Mouse (Mus musculus): ENCODE results near the gene Erbb2. TPM values are rescaled to one million over a fixed set of nuclear protein-coding genes. Genes with fewer than 3 reads are reported as not detected.
A peak's percentile ranks its signal among the peaks of the same experiment; 100 is the strongest.

Erbb2 gene
- polyA plus RNA-seq, 1 experiment from 2014 or later = 64.0 TPM

GRCm38 (mm10) chr11:98473916-98474479 is 61.7 kb downstream of the Erbb2 start:
- 42% methylated on average over 8 of the region's 8 CpGs for WGBS
- H3K27me3 ChIP-seq = no peaks in the 10 kb centered on the region
- H3K4me3 ChIP-seq (replicated peaks) = no peak overlapping the region
- no peak overlapping the region for H3K9ac ChIP-seq
- H3K27ac ChIP-seq (replicated peaks) = no peak overlapping the region
- H3K36me3 ChIP-seq = no peaks in the 10 kb centered on the region
- no peak overlapping the region for H3K4me2 ChIP-seq (replicated peaks)
- no peak for ATAC-seq (ENCODE audit: insufficient number of reproducible peaks, low FRiP score, low TSS enrichment, low read depth)
- H3K9me3 ChIP-seq (replicated peaks) = no peaks in the 10 kb centered on the region
- no peaks in the 10 kb centered on the region; the same call in 1 of the 2 replicates for H3K4me1 ChIP-seq

- Histone ChIP-seq H3K27me3 (no peaks in the 10 kb centered on the region), H3K4me2 (replicated peaks) (no peak overlapping the region), H3K9me3 (replicated peaks) (no peaks in the 10 kb centered on the region), H3K9ac (no peak overlapping the region), H3K27ac (replicated peaks) (no peak overlapping the region), H3K4me1 (no peaks in the 10 kb centered on the region; the same call in 1 of the 2 replicates), H3K36me3 (no peaks in the 10 kb centered on the region), H3K4me3 (replicated peaks) (no peak overlapping the region)
- ATAC-seq (ENCODE audit: insufficient number of reproducible peaks, low FRiP score, low TSS enrichment, low read depth) = no peak
- WGBS = 84% methylated on average over 11 of the region's 11 CpGs
Observed at GRCm38 (mm10) chr11:98474967-98475366, 62.7 kb downstream of the Erbb2 start.

- WGBS = 87% methylated on average over 9 of the region's 9 CpGs
- no peak overlapping the region for H3K4me3 ChIP-seq (replicated peaks)
- no peaks in the 10 kb centered on the region for H3K27me3 ChIP-seq
- no peak overlapping the region for H3K27ac ChIP-seq (replicated peaks)
- H3K9me3 ChIP-seq (replicated peaks) = no peaks in the 10 kb centered on the region
- no peak overlapping the region for H3K4me2 ChIP-seq (replicated peaks)
- H3K36me3 ChIP-seq = no peaks in the 10 kb centered on the region
- H3K4me1 ChIP-seq = no peaks in the 10 kb centered on the region
- no peak for ATAC-seq (ENCODE audit: insufficient number of reproducible peaks, low FRiP score, low TSS enrichment, low read depth)
- no peak overlapping the region for H3K9ac ChIP-seq
Observed at GRCm38 (mm10) chr11:98475630-98476433, 63.6 kb downstream of the Erbb2 start.

GRCm38 (mm10) chr11:98476434-98476807 is 64.2 kb downstream of the Erbb2 start:
- no peaks in the 10 kb centered on the region for H3K36me3 ChIP-seq
- no peaks in the 10 kb centered on the region for H3K4me1 ChIP-seq
- no peak overlapping the region for H3K27ac ChIP-seq (replicated peaks)
- no peak for ATAC-seq (ENCODE audit: insufficient number of reproducible peaks, low FRiP score, low TSS enrichment, low read depth)
- H3K4me3 ChIP-seq (replicated peaks) = no peak overlapping the region
- H3K9me3 ChIP-seq (replicated peaks) = no peaks in the 10 kb centered on the region
- 71% methylated on average over 4 of the region's 4 CpGs for WGBS
- no peak overlapping the region for H3K9ac ChIP-seq
- no peaks in the 10 kb centered on the region for H3K27me3 ChIP-seq
- H3K4me2 ChIP-seq (replicated peaks) = no peak overlapping the region

GRCm38 (mm10) chr11:98477011-98477701 is 64.9 kb downstream of the Erbb2 start:
- H3K4me1 ChIP-seq = no peaks in the 10 kb centered on the region
- no peak overlapping the region for H3K4me3 ChIP-seq (replicated peaks)
- H3K9me3 ChIP-seq (replicated peaks) = no peaks in the 10 kb centered on the region
- H3K27me3 ChIP-seq = no peaks in the 10 kb centered on the region
- ATAC-seq (ENCODE audit: insufficient number of reproducible peaks, low FRiP score, low TSS enrichment, low read depth) = no peak
- H3K9ac ChIP-seq = no peak overlapping the region
- no peak overlapping the region for H3K27ac ChIP-seq (replicated peaks)
- no peaks in the 10 kb centered on the region for H3K36me3 ChIP-seq
- 61% methylated on average over 14 of the region's 14 CpGs for WGBS
- H3K4me2 ChIP-seq (replicated peaks) = no peak overlapping the region

GRCm38 (mm10) chr11:98479026-98479939 is 67.0 kb downstream of the Erbb2 start:
- Histone ChIP-seq H3K9me3 (replicated peaks) (no peaks in the 10 kb centered on the region), H3K4me1 (no peaks in the 10 kb centered on the region), H3K4me2 (replicated peaks) (no peak overlapping the region), H3K36me3 (no peaks in the 10 kb centered on the region), H3K27me3 (no peaks in the 10 kb centered on the region), H3K27ac (replicated peaks) (0 out of 2 replicates have a peak overlapping the region, but pooled peaks have one; percentile 17), H3K4me3 (replicated peaks) (no peak overlapping the region), H3K9ac (no peak overlapping the region)
- 53% methylated on average over 13 of the region's 13 CpGs for WGBS
- no peak for ATAC-seq (ENCODE audit: insufficient number of reproducible peaks, low FRiP score, low TSS enrichment, low read depth)

GRCm38 (mm10) chr11:98479940-98480497 is 67.7 kb downstream of the Erbb2 start:
- Histone ChIP-seq H3K9ac (no peak overlapping the region), H3K27ac (replicated peaks) (0 out of 2 replicates have a peak overlapping the region, but pooled peaks have one; percentile 17), H3K36me3 (no peaks in the 10 kb centered on the region), H3K4me1 (no peaks in the 10 kb centered on the region), H3K4me2 (replicated peaks) (no peak overlapping the region), H3K27me3 (no peaks in the 10 kb centered on the region), H3K9me3 (replicated peaks) (no peaks in the 10 kb centered on the region), H3K4me3 (replicated peaks) (no peak overlapping the region)
- WGBS = 78% methylated on average over 12 of the region's 12 CpGs
- no peak for ATAC-seq (ENCODE audit: insufficient number of reproducible peaks, low FRiP score, low TSS enrichment, low read depth)

GRCm38 (mm10) chr11:98481231-98481630 is 69.0 kb downstream of the Erbb2 start:
- Histone ChIP-seq H3K27me3 (no peaks in the 10 kb centered on the region), H3K4me3 (replicated peaks) (no peak overlapping the region), H3K27ac (replicated peaks) (no peak overlapping the region), H3K36me3 (no peaks in the 10 kb centered on the region), H3K9me3 (replicated peaks) (no peaks in the 10 kb centered on the region), H3K4me2 (replicated peaks) (no peak overlapping the region), H3K4me1 (no peaks in the 10 kb centered on the region), H3K9ac (no peak overlapping the region)
- no peak for ATAC-seq (ENCODE audit: insufficient number of reproducible peaks, low FRiP score, low TSS enrichment, low read depth)
- 31% methylated on average over 6 of the region's 6 CpGs for WGBS

GRCm38 (mm10) chr11:98482067-98482466 is 69.8 kb downstream of the Erbb2 start:
- H3K9ac ChIP-seq = no peak overlapping the region
- no peak overlapping the region for H3K27ac ChIP-seq (replicated peaks)
- no peak overlapping the region for H3K4me2 ChIP-seq (replicated peaks)
- no peaks in the 10 kb centered on the region for H3K27me3 ChIP-seq
- H3K4me1 ChIP-seq = no peaks in the 10 kb centered on the region
- WGBS = 79% methylated on average over 10 of the region's 10 CpGs
- no peak overlapping the region for H3K4me3 ChIP-seq (replicated peaks)
- no peaks in the 10 kb centered on the region for H3K36me3 ChIP-seq
- no peak for ATAC-seq (ENCODE audit: insufficient number of reproducible peaks, low FRiP score, low TSS enrichment, low read depth)
- H3K9me3 ChIP-seq (replicated peaks) = no peaks in the 10 kb centered on the region

- Histone ChIP-seq H3K9me3 (replicated peaks) (no peaks in the 10 kb centered on the region), H3K27me3 (no peaks in the 10 kb centered on the region), H3K4me2 (replicated peaks) (no peak overlapping the region), H3K4me1 (no peaks in the 10 kb centered on the region), H3K36me3 (no peaks in the 10 kb centered on the region), H3K9ac (no peak overlapping the region), H3K27ac (replicated peaks) (no peak overlapping the region), H3K4me3 (replicated peaks) (no peak overlapping the region)
- 87% methylated on average over 2 of the region's 2 CpGs for WGBS
- ATAC-seq (ENCODE audit: insufficient number of reproducible peaks, low FRiP score, low TSS enrichment, low read depth) = no peak
Observed at GRCm38 (mm10) chr11:98485749-98486148, 73.5 kb downstream of the Erbb2 start.
